Mouse (Mus musculus): ENCODE results near the gene Ghrhr. TPM values are rescaled to one million over a fixed set of nuclear protein-coding genes. Genes with fewer than 3 reads are reported as not detected.

The Ghrhr gene
- total and polyA plus RNA-seq, 3 experiments, result not detected

DNA sequence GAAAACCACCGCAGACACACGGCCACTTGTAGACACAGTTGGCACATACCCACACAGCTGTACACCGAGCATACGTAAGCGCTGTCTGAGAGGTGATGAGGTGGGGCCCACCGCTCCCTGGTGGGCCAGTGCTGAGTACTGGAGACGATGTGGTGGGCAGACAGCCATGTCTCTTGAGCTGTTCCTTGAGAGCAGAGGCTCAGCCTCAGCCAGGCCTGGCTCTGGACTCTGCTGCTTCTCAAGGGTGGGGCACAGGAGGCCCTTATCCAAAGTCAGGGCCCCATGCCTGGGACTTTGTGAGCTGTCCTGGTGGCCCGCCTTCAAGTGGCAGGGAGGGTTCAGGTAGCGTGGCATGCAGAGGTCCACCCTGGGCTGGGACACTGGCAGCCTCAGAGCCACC lies 33.8 kb upstream of the Ghrhr start:
- Histone ChIP-seq H3K9ac (ENCODE audit: low read depth, low read length) (peak overlapping the region; percentile 32), H3K27ac (peak overlapping the region; percentile 47), H3K27me3 (ENCODE audit: control insufficient read depth, insufficient read depth, low read length) (no peaks in the 10 kb centered on the region), H3K36me3 (ENCODE audit: control insufficient read depth, insufficient read depth, low read length) (no peaks in the 10 kb centered on the region), H3K4me1 (ENCODE audit: control insufficient read depth, insufficient read depth, low read length) (peaks cover 7% of the 10 kb centered on the region), H3K79me2 (replicated peaks; ENCODE audit: control insufficient read depth, insufficient read depth, low read length) (no peaks in the 10 kb centered on the region), H3K4me3 (peak overlapping the region; percentile 41)
- intact Hi-C loops (cut with DNase I), result no loop called here
- TF ChIP-seq EP300 (IDR thresholded peaks at IDR 0.05; ENCODE audit: insufficient read depth, low read depth, low read length) (no peak), CTCF (IDR thresholded peaks at IDR 0.05) (no peak), POLR2A (IDR thresholded peaks at IDR 0.05; ENCODE audit: insufficient read depth, low read depth, low read length) (no peak)
- peak in 1 of 2 experiments; percentile 53 for DNase-seq
- 34% methylated on average over 9 of the region's 9 CpGs for WGBS

DNA sequence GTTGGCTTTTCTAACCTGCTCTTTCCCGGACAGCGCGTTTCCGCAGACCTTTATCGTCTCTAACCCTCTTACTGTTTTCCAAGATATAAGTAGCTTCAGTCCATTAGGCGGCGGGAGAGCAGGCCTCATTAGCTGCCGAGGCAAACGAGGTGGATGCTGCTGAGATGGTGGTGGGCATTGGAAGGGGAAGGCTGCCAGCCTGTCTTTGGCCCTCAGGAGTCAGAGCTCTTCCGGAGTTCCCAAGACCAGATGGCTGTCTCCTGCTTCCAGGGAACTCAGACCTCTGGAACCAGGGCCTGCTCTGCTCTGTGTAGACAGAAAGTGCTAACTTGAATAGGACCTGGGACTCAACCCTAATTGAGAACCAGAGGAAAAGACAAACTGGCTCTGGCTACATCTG lies 32.6 kb upstream of the Ghrhr start:
- TF ChIP-seq CTCF (IDR thresholded peaks at IDR 0.05) (no peak), POLR2A (IDR thresholded peaks at IDR 0.05; ENCODE audit: insufficient read depth, low read depth, low read length) (no peak), EP300 (IDR thresholded peaks at IDR 0.05; ENCODE audit: insufficient read depth, low read depth, low read length) (no peak)
- no peaks in the 10 kb centered on the region for H3K27me3 ChIP-seq (ENCODE audit: control insufficient read depth, insufficient read depth, low read length)
- H3K4me3 ChIP-seq, result peak overlapping the region; percentile 15; the same call in 1 of the 2 replicates
- peak overlapping the region; percentile 47 for H3K27ac ChIP-seq
- 68% methylated on average over 10 of the region's 10 CpGs for WGBS
- intact Hi-C loops (cut with DNase I), result no loop called here
- peaks cover 7% of the 10 kb centered on the region for H3K4me1 ChIP-seq (ENCODE audit: control insufficient read depth, insufficient read depth, low read length)
- no peaks in the 10 kb centered on the region for H3K36me3 ChIP-seq (ENCODE audit: control insufficient read depth, insufficient read depth, low read length)
- 0 out of 2 replicates have a peak overlapping the region, but pooled peaks have one; percentile 23 for H3K9ac ChIP-seq (ENCODE audit: low read depth, low read length)
- no peak for DNase-seq
- H3K79me2 ChIP-seq (replicated peaks; ENCODE audit: control insufficient read depth, insufficient read depth, low read length), result no peaks in the 10 kb centered on the region

DNA sequence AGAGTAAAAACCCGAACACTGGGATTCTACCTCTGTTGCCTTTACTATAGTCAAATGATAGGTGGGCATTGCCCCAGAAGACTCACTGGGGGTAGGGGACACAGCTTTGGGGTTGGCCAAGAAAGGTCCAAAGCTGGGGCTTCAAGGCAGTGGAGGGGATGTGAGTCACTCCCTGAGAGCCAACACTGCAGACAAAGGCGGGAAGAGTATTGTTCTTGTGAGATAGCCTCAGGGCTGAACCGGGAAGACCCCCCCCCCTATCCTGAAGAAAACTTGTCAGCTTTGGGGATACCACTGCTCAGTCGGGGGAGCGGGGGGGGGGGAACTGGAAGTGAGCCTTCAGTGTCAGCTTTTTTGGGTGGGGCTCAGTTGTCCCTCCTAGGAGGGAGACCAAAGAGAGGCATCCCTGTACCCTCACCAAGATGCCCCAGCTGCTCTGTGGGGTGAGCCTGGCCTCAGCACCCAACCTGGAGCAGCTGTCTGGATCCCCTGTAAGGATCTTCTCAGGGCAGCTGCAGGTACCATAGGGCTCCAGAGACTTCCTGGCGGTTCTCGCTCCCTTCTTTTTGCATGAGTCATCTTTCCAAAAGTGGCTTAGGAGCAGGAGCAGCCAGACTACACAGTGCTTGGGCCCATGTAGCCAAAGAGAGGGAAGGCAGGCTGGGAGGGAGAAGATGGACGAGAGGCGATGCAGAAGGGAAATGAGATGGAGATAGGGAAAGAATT lies 31.6 kb upstream of the Ghrhr start:
- no peak overlapping the region for H3K4me3 ChIP-seq
- peaks cover 7% of the 10 kb centered on the region for H3K4me1 ChIP-seq (ENCODE audit: control insufficient read depth, insufficient read depth, low read length)
- 34% methylated on average over 9 of the region's 9 CpGs for whole genome bisulfite sequencing
- H3K36me3 ChIP-seq (ENCODE audit: control insufficient read depth, insufficient read depth, low read length), result no peaks in the 10 kb centered on the region
- H3K27ac ChIP-seq, result peak overlapping the region; percentile 36
- intact Hi-C loops (cut with DNase I), result no loop called here
- peak in 1 of 2 experiments; percentile 29 for DNase-seq
- TF ChIP-seq POLR2A (IDR thresholded peaks at IDR 0.05; ENCODE audit: insufficient read depth, low read depth, low read length) (no peak), EP300 (IDR thresholded peaks at IDR 0.05; ENCODE audit: insufficient read depth, low read depth, low read length) (no peak), CTCF (IDR thresholded peaks at IDR 0.05) (no peak)
- H3K27me3 ChIP-seq (ENCODE audit: control insufficient read depth, insufficient read depth, low read length), result no peaks in the 10 kb centered on the region
- no peak overlapping the region for H3K9ac ChIP-seq (ENCODE audit: low read depth, low read length)
- no peaks in the 10 kb centered on the region for H3K79me2 ChIP-seq (replicated peaks; ENCODE audit: control insufficient read depth, insufficient read depth, low read length)

DNA sequence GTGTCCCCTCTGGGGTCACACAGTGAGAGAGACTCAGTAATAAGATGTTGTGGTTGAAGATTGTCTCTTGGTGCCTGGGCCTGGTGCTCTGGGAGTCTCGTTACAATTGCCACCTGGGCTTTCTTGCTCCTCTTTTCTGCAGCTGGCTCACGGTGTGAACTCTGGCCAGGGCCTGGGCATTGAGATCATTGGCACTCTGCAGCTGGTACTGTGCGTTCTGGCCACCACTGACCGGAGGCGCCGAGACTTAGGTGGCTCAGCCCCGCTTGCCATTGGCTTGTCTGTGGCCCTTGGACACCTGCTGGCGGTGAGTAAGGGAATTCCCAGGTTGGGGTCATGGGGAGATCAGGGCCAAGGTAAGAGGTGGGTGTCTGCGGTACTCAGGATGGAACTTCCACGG lies 30.8 kb upstream of the Ghrhr start:
- 92% methylated on average over 10 of the region's 10 CpGs for WGBS
- Histone ChIP-seq H3K79me2 (replicated peaks; ENCODE audit: control insufficient read depth, insufficient read depth, low read length) (no peaks in the 10 kb centered on the region), H3K4me1 (ENCODE audit: control insufficient read depth, insufficient read depth, low read length) (peaks cover 7% of the 10 kb centered on the region), H3K27me3 (ENCODE audit: control insufficient read depth, insufficient read depth, low read length) (no peaks in the 10 kb centered on the region), H3K4me3 (no peak overlapping the region), H3K27ac (peak overlapping the region; percentile 17), H3K9ac (ENCODE audit: low read depth, low read length) (no peak overlapping the region), H3K36me3 (ENCODE audit: control insufficient read depth, insufficient read depth, low read length) (no peaks in the 10 kb centered on the region)
- TF ChIP-seq POLR2A (IDR thresholded peaks at IDR 0.05; ENCODE audit: insufficient read depth, low read depth, low read length), result no peak
- TF ChIP-seq EP300 (IDR thresholded peaks at IDR 0.05; ENCODE audit: insufficient read depth, low read depth, low read length), result no peak
- no peak for TF ChIP-seq CTCF (IDR thresholded peaks at IDR 0.05)
- intact Hi-C loops (cut with DNase I), result no loop called here
- DNase-seq, result peak in 1 of 2 experiments; percentile 2

DNA sequence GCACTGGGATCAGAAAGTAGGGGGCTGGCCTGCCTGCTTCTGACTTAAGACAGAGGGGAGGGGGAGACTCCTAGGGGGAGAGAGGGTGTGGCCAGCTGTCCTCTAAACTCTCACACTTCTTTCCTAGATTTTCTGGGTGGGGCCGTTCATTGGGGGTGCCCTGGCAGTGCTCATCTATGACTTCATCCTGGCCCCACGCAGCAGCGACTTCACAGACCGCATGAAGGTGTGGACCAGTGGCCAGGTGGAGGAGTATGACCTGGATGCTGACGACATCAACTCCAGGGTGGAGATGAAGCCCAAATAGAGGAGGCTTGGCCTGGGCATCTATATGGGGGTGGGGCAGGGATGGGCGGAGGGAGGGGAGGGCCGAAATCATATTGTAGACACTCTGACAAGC lies 29.6 kb upstream of the Ghrhr start:
- H3K27me3 ChIP-seq (ENCODE audit: control insufficient read depth, insufficient read depth, low read length), result no peaks in the 10 kb centered on the region
- no peaks in the 10 kb centered on the region for H3K36me3 ChIP-seq (ENCODE audit: control insufficient read depth, insufficient read depth, low read length)
- no peak overlapping the region for H3K9ac ChIP-seq (ENCODE audit: low read depth, low read length)
- intact Hi-C loops (cut with DNase I), result no loop called here
- no peak overlapping the region for H3K27ac ChIP-seq
- H3K4me1 ChIP-seq (ENCODE audit: control insufficient read depth, insufficient read depth, low read length), result peaks cover 7% of the 10 kb centered on the region
- DNase-seq, result peak in 1 of 2 experiments; percentile 1
- TF ChIP-seq POLR2A (IDR thresholded peaks at IDR 0.05; ENCODE audit: insufficient read depth, low read depth, low read length) (no peak), EP300 (IDR thresholded peaks at IDR 0.05; ENCODE audit: insufficient read depth, low read depth, low read length) (no peak), CTCF (IDR thresholded peaks at IDR 0.05) (no peak)
- H3K4me3 ChIP-seq, result no peak overlapping the region
- H3K79me2 ChIP-seq (replicated peaks; ENCODE audit: control insufficient read depth, insufficient read depth, low read length), result no peaks in the 10 kb centered on the region
- 92% methylated on average over 7 of the region's 7 CpGs for WGBS
